In the genomic region with DNA sequence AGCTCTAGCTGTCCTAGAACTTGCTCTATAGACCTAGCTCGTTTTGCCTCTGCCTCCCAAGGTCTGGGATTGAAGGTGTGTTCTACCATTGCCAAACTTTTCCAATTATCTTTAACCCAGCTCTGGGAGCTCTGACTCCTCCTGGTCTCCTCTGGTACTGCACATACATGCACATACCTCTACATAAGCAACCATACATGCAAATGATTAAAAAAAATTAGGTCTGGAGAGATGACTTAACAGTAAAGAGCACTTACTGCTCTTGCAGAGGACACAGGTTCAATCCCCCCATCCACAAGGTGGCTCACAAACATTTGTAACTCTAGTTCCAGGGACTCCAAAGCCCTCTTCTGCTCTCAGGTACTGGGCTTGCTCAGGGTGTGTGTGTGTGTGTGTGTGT, we compare ENCODE assay signal across 18 mouse cellular contexts. TPM values are rescaled to one million over a fixed set of nuclear protein-coding genes. Genes with fewer than 3 reads are reported as not detected.
DNase-seq lines count a peak whose midpoint lies in the region; ATAC-seq and TF ChIP-seq lines count a peak whose summit lies in the region.
"Had no signal": no experiment of that assay in that cellular context is flagged by ENCODE, and none has a peak within 500 bp of the region (broad histone marks: within the 10 kb centered on the region; RNA-seq: fewer than 3 reads in every experiment).

No protein-coding gene starts in this region.

- no peak overlapping the region for H3K4me2 ChIP-seq in heart, embryonic 12.5 days
- H3K4me2 ChIP-seq: midbrain, embryonic 15.5 days; neural tube, embryonic 13.5 days had no signal

- no peak overlapping the region for H3K27ac ChIP-seq in heart, adult 2 months
- no peak overlapping the region for H3K27ac ChIP-seq in heart, embryonic 12.5 days (ENCODE audit: poor library complexity, severe bottlenecking)
- peak overlapping the region; percentile 69 for H3K27ac ChIP-seq in thymus, adult 2 months (ENCODE audit: control insufficient read depth, insufficient read depth, low read length)
- H3K27ac ChIP-seq: liver, embryonic 14.5 days; midbrain, embryonic 15.5 days; neural tube, embryonic 13.5 days had no signal

- H3K79me2 ChIP-seq in heart, adult 2 months (replicated peaks; ENCODE audit: control insufficient read depth, insufficient read depth, low read length): no peaks in the 10 kb centered on the region

- no peak for DNase-seq in heart, adult 2 months
- peak; percentile 43 for DNase-seq in thymus, adult 2 months
- DNase-seq in thymus, adult 18-20 months: no peak
- peak; percentile 70 for DNase-seq in ZHBTc4 (ENCODE audit: low read depth, low spot score)
- DNase-seq in natural killer cell, adult 2 months (ENCODE audit: low spot score in 2 of 2): no peak
- no peak for DNase-seq in frontal cortex, postnatal 25 days (ENCODE audit: low spot score in 2 of 2)
- no peak for DNase-seq in cerebellum, adult 11-12 months
- DNase-seq: cerebellum, adult 8-10 months; embryo, embryonic 11 days; kidney, postnatal 10 days; layer of hippocampus, adult 9-11 months; lung, postnatal 4 days had no signal

- peak; percentile 24; the same call in 1 of the 2 replicates for TF ChIP-seq CTCF in heart, adult 2 months (IDR thresholded peaks at IDR 0.05)
- no peak for TF ChIP-seq CTCF in thymus, adult 2 months (IDR thresholded peaks at IDR 0.05; ENCODE audit: borderline replicate concordance, control insufficient read depth, extremely low read depth, insufficient read depth, low read length, poor library complexity)

- H3K9me3 ChIP-seq in heart, embryonic 12.5 days (replicated peaks): no peaks in the 10 kb centered on the region
- H3K9me3 ChIP-seq: midbrain, embryonic 15.5 days; neural tube, embryonic 13.5 days had no signal

- 61% methylated on average over 1 of the region's 1 CpGs for WGBS in heart, adult 2 months
- WGBS in heart, embryonic 12.5 days: 56% methylated on average over 1 of the region's 1 CpGs
- 94% methylated on average over 1 of the region's 1 CpGs for WGBS in thymus, adult 2 months

- no peaks in the 10 kb centered on the region for H3K36me3 ChIP-seq in heart, adult 2 months (ENCODE audit: control insufficient read depth, insufficient read depth, low read length)
- peaks cover 5% of the 10 kb centered on the region for H3K36me3 ChIP-seq in heart, embryonic 12.5 days
- no peaks in the 10 kb centered on the region for H3K36me3 ChIP-seq in thymus, adult 2 months (ENCODE audit: control insufficient read depth, insufficient read depth, low read length)

- no peak overlapping the region for H3K9ac ChIP-seq in heart, adult 2 months (ENCODE audit: low read depth, low read length)
- H3K9ac ChIP-seq in heart, embryonic 12.5 days: no peak overlapping the region
- H3K9ac ChIP-seq: liver, embryonic 14.5 days; midbrain, embryonic 15.5 days; neural tube, embryonic 13.5 days had no signal

- ATAC-seq in heart, embryonic 12.5 days (ENCODE audit: insufficient number of reproducible peaks, low FRiP score): no peak
- ATAC-seq: inflammation-experienced regulatory T-cells, adult 6 months; midbrain, embryonic 15.5 days had no signal

- TF ChIP-seq EP300 in heart, adult 2 months (IDR thresholded peaks at IDR 0.05; ENCODE audit: insufficient read depth, low read depth, low read length): no peak

- no peaks in the 10 kb centered on the region for H3K4me1 ChIP-seq in heart, adult 2 months (ENCODE audit: control insufficient read depth, insufficient read depth, low read length)
- peaks cover 11% of the 10 kb centered on the region for H3K4me1 ChIP-seq in heart, embryonic 12.5 days (replicated peaks)
- peaks cover 23% of the 10 kb centered on the region for H3K4me1 ChIP-seq in thymus, adult 2 months (replicated peaks; ENCODE audit: control insufficient read depth, insufficient read depth, low read length)

- TF ChIP-seq POLR2A in heart, adult 2 months (IDR thresholded peaks at IDR 0.05; ENCODE audit: insufficient read depth, low read depth, low read length): no peak
- no peak for TF ChIP-seq POLR2A in thymus, adult 2 months (IDR thresholded peaks at IDR 0.05; ENCODE audit: control insufficient read depth, extremely low read depth, insufficient read depth, low read length, poor library complexity)

- H3K27me3 ChIP-seq in heart, adult 2 months (ENCODE audit: control insufficient read depth, insufficient read depth, low read length): no peaks in the 10 kb centered on the region
- H3K27me3 ChIP-seq in heart, embryonic 12.5 days (replicated peaks): no peaks in the 10 kb centered on the region
- H3K27me3 ChIP-seq in thymus, adult 2 months (ENCODE audit: control insufficient read depth, insufficient read depth, low read length): no peaks in the 10 kb centered on the region
- H3K27me3 ChIP-seq: midbrain, embryonic 15.5 days; neural tube, embryonic 13.5 days had no signal

- intact Hi-C loops in heart, adult 2 months (cut with DNase I): loop anchor here (5.0 kb wide), 1 partner anchor 78 kb away; no protein-coding TSS in a partner anchor

- H3K4me3 ChIP-seq in heart, adult 2 months: no peak overlapping the region
- no peak overlapping the region for H3K4me3 ChIP-seq in heart, embryonic 12.5 days
- H3K4me3 ChIP-seq in thymus, adult 2 months (ENCODE audit: control insufficient read depth, insufficient read depth, low read length): no peak overlapping the region
- H3K4me3 ChIP-seq: erythroblast, embryonic 14.5 days; midbrain, embryonic 15.5 days; neural tube, embryonic 13.5 days had no signal

RNA-seq across cellular contexts. Expression of a gene that starts 2.8 kb away (rescaled TPM):
- 100 to 1,000 TPM; 150 to 165 TPM for total RNA-seq in heart, adult 2 months (2021)
- 210 and 302 TPM in 2 replicates for polyA plus RNA-seq in heart, adult 2 months (2012; rRNA removed)
- polyA plus RNA-seq in heart, embryonic 12.5 days (2016; fragmentation: Nextera tagmentation; extraction: Ambion mirVana): 342 and 343 TPM in 2 replicates
- polyA plus RNA-seq in thymus, adult 2 months (2012; rRNA removed): 463 and 489 TPM in 2 replicates

RNA-seq across cellular contexts. Expression of a gene that starts 25.9 kb away (rescaled TPM):
- total RNA-seq in heart, adult 2 months (2021): 10 to 100 TPM; 26.1 to 33.3 TPM
- 10.5 and 21.8 TPM in 2 replicates for polyA plus RNA-seq in heart, adult 2 months (2012; rRNA removed)
- polyA plus RNA-seq in heart, embryonic 12.5 days (2016; fragmentation: Nextera tagmentation; extraction: Ambion mirVana): 26.2 and 32.4 TPM in 2 replicates
- 21.7 and 24.7 TPM in 2 replicates for polyA plus RNA-seq in thymus, adult 2 months (2012; rRNA removed)

RNA-seq across cellular contexts. Expression of a gene that starts 44.8 kb away (rescaled TPM):
- 10 to 100 TPM; 10.2 to 13.6 TPM for total RNA-seq in heart, adult 2 months (2021)
- polyA plus RNA-seq in heart, adult 2 months (2012; rRNA removed): 9.3 and 10.5 TPM in 2 replicates
- 18.4 and 19.4 TPM in 2 replicates for polyA plus RNA-seq in heart, embryonic 12.5 days (2016; fragmentation: Nextera tagmentation; extraction: Ambion mirVana)
- polyA plus RNA-seq in thymus, adult 2 months (2012; rRNA removed): 31.1 and 40.9 TPM in 2 replicates

Comparison
In these comparisons a context has a peak if more than half of its experiments do, and no peak if none do; other contexts are left out.
1. DNase-seq: peak in thymus, adult 2 months (single experiment) and ZHBTc4 (single experiment); none in heart, adult 2 months (0 of 2), thymus, adult 18-20 months (0 of 2), natural killer cell, adult 2 months (0 of 2), frontal cortex, postnatal 25 days (0 of 2) and cerebellum, adult 11-12 months (single experiment).